Mouse (Mus musculus) cortical plate, adult 2 months (tissue): ENCODE results near the gene Nthl1.

Experiments used
- CTCF ChIP-seq: fragments of 200-500 bp; IDR thresholded peaks from 2 replicates; pipeline ENCODE4 v1.5.1; 2011; ENCODE audit warnings: mild to moderate bottlenecking, control low read depth, low read length; ENCODE audit not compliant: insufficient read depth; ENCODE audit errors: extremely low read depth
- POLR2A ChIP-seq: fragments of 200-500 bp; IDR thresholded peaks from 2 replicates; pipeline ENCODE4 v1.6.1; 2011; ENCODE audit warnings: mild to moderate bottlenecking, low read length, control low read depth; ENCODE audit not compliant: insufficient read depth; ENCODE audit errors: extremely low read depth

DNA sequence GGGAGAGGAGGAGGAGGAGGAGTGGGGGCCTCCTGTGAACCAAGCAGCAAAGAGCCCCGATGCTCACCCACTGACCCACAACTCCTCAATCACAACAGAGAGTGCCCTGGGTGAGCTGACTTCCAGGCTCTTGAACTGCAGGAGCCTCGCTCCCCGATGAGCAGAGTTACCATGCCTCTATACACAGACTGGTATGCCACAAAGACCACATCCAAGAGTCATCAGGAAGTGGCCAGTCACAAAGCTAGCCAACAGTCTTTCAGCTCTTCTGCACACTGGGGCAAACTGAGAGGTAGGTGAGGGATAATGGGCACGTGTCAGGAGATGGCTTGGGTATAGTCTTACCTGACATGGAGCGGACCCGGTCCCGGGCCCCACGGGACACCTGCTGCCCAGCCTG is 28.5 kb upstream of the Nthl1 start:
- TF ChIP-seq POLR2A (no peak), CTCF (no peak)
